Mouse (Mus musculus) bone marrow macrophage, adult 2 months (primary cell): ENCODE data around the gene Tas2r139.

Experiments
- CTCF ChIP-seq: IDR thresholded peaks from 2 replicates; pipeline ENCODE4 v1.5.1; 2012; ENCODE audit warnings: low read depth, mild to moderate bottlenecking, low read length, moderate library complexity
- POLR2A ChIP-seq: IDR thresholded peaks from 2 replicates; pipeline ENCODE4 v1.6.1; 2012; ENCODE audit warnings: mild to moderate bottlenecking, low read depth, low read length, borderline replicate concordance

- TF ChIP-seq CTCF: no peak
- TF ChIP-seq POLR2A: no peak
Observed at GRCm38 (mm10) chr6:42186230-42186629, 45.5 kb downstream of the Tas2r139 start.
